Mouse (Mus musculus) CD4-positive, CD25-positive, alpha-beta regulatory T cell, adult 4 months (primary cell): ENCODE data around the gene Anks1b. TPM values are rescaled to one million over a fixed set of nuclear protein-coding genes. Genes with fewer than 3 reads are reported as not detected.

Source experiments
- ATAC-seq: one replicate; pipeline ENCODE4 v1.8.0; 2017
- polyA plus RNA-seq, 2 experiments: library from polyadenylated mRNA; unstranded; fragments of 100-300 nt; shearing (Covaris generic); gene quantifications; one replicate each; pipeline ENCODE4 v1.2.1; 2017

Anks1b gene
- polyA plus RNA-seq, 2 experiments from 2014 or later = not detected

- ATAC-seq = no peak
Measured at GRCm38 (mm10) chr10:90970560-90970959, 1097.3 kb downstream of the Anks1b start.

- ATAC-seq = no peak
Measured at GRCm38 (mm10) chr10:90974084-90974483, 1100.8 kb downstream of the Anks1b start.

GRCm38 (mm10) chr10:90974491-90974890 lies 1101.2 kb downstream of the Anks1b start:
- no peak for ATAC-seq

GRCm38 (mm10) chr10:90981811-90982210 lies 1108.5 kb downstream of the Anks1b start:
- no peak for ATAC-seq

GRCm38 (mm10) chr10:90983046-90983445 lies 1109.7 kb downstream of the Anks1b start:
- no peak for ATAC-seq

- no peak for ATAC-seq
Measured at GRCm38 (mm10) chr10:90990340-90990739, 1117.0 kb downstream of the Anks1b start.

- ATAC-seq = no peak
Measured at GRCm38 (mm10) chr10:90992237-90992636, 1118.9 kb downstream of the Anks1b start.

- ATAC-seq = no peak
Measured at GRCm38 (mm10) chr10:90993869-90994268, 1120.6 kb downstream of the Anks1b start.

GRCm38 (mm10) chr10:90999899-91000298 lies 1126.6 kb downstream of the Anks1b start:
- no peak for ATAC-seq

GRCm38 (mm10) chr10:91001421-91001820 lies 1128.1 kb downstream of the Anks1b start:
- ATAC-seq = no peak

GRCm38 (mm10) chr10:91005858-91006538 lies 1132.7 kb downstream of the Anks1b start:
- no peak for ATAC-seq

Other genes with a start within 250 kb of the Anks1b start
- 1 to 10 TPM; 9.1 to 9.8 TPM for gene Scyl2, start 187.2 kb upstream of the Anks1b start, polyA plus RNA-seq
- gene Actr6, start 141.2 kb upstream of the Anks1b start, polyA plus RNA-seq = 10 to 100 TPM; 35.5 to 51.3 TPM
- 10 to 100 TPM; 20.9 to 22.3 TPM for gene Uhrf1bp1l, start 128.5 kb upstream of the Anks1b start, polyA plus RNA-seq